ENCODE assay signal across 20 mouse cellular contexts in the genomic region with DNA sequence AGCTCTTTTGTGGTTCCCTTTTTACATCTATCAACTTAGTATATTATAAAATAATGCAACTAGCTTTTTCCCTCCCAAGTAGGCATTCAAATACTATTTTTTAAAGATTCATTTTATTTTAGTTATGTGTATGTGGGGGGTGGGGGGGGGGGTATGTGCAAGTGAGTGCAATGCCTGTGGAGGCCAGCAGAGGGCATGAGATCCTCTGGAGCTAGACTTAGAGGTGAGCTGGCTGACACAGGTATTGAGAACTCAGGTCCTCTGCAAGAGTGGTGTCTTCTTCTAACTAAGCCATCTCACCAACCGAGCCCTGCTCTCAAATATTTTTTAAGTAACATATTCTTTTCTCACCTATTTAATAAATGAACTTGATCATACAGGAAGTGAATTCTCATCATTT. TPM values are rescaled to one million over a fixed set of nuclear protein-coding genes. Genes with fewer than 3 reads are reported as not detected.
DNase-seq lines count a peak whose midpoint lies in the region; ATAC-seq and TF ChIP-seq lines count a peak whose summit lies in the region.
"Had no signal": no experiment of that assay in that cellular context is flagged by ENCODE, and none has a peak within 500 bp of the region (broad histone marks: within the 10 kb centered on the region; RNA-seq: fewer than 3 reads in every experiment).

No protein-coding gene starts in this region.

- H3K4me2 ChIP-seq in liver, postnatal 0 days (ENCODE audit: low read depth, low read length) = no peak overlapping the region
- H3K4me2 ChIP-seq in liver, embryonic 12.5 days = no peak overlapping the region
- H3K4me2 ChIP-seq in CH12.LX (ENCODE audit: insufficient read depth, low read depth, poor library complexity, severe bottlenecking) = no peak overlapping the region
- H3K4me2 ChIP-seq: hindbrain, embryonic 13.5 days; lung, embryonic 15.5 days had no signal

- peak; percentile 51 for TF ChIP-seq CTCF in heart, adult 2 months (IDR thresholded peaks at IDR 0.05)
- peak; percentile 25; the same call in 1 of the 2 replicates for TF ChIP-seq CTCF in liver, postnatal 0 days (IDR thresholded peaks at IDR 0.05; ENCODE audit: low read depth)
- TF ChIP-seq CTCF in CH12.LX (conservative IDR thresholded peaks at IDR 0.05 in 1 of 2, IDR thresholded peaks at IDR 0.05 in 1 of 2; ENCODE audit: low read depth in 2 of 2, low read length in 2 of 2) = peak in 1 of 2 experiments; percentile 36; a peak in 2 of 4 replicates
- peak; percentile 32; the same call in 1 of the 2 replicates for TF ChIP-seq CTCF in brain, embryonic 14.5 days (IDR thresholded peaks at IDR 0.05; ENCODE audit: borderline replicate concordance, extremely low read depth, insufficient read depth, insufficient read length)

- no peak for TF ChIP-seq EP300 in heart, adult 2 months (IDR thresholded peaks at IDR 0.05; ENCODE audit: insufficient read depth, low read depth, low read length)
- no peak for TF ChIP-seq EP300 in liver, postnatal 0 days (IDR thresholded peaks at IDR 0.05; ENCODE audit: low read depth)
- no peak for TF ChIP-seq EP300 in CH12.LX (IDR thresholded peaks at IDR 0.05; ENCODE audit: low read length)

- H3K9ac ChIP-seq in heart, adult 2 months (ENCODE audit: low read depth, low read length) = no peak overlapping the region
- H3K9ac ChIP-seq in liver, postnatal 0 days (replicated peaks) = no peak overlapping the region
- no peak overlapping the region for H3K9ac ChIP-seq in liver, embryonic 12.5 days
- H3K9ac ChIP-seq in CH12.LX (ENCODE audit: insufficient read depth, low read depth) = no peak overlapping the region
- H3K9ac ChIP-seq: hindbrain, embryonic 13.5 days; lung, embryonic 15.5 days had no signal

- no peak for TF ChIP-seq RAD21 in CH12.LX (IDR thresholded peaks at IDR 0.05; ENCODE audit: low read depth, low read length)

- H3K36me3 ChIP-seq in heart, adult 2 months (ENCODE audit: control insufficient read depth, insufficient read depth, low read length) = no peaks in the 10 kb centered on the region; the same call in 1 of the 2 replicates
- no peaks in the 10 kb centered on the region for H3K36me3 ChIP-seq in liver, postnatal 0 days (replicated peaks; ENCODE audit: insufficient read depth, low read length)
- no peaks in the 10 kb centered on the region for H3K36me3 ChIP-seq in liver, embryonic 12.5 days
- H3K36me3 ChIP-seq in CH12.LX (replicated peaks in 1 of 2; ENCODE audit: control insufficient read depth in 1 of 2, insufficient read depth in 1 of 2, low read length in 1 of 2) = no peaks in the 10 kb centered on the region
- H3K36me3 ChIP-seq: hindbrain, embryonic 13.5 days; lung, embryonic 15.5 days; midbrain, embryonic 10.5 days had no signal

- DNase-seq in heart, adult 2 months = no peak
- DNase-seq in heart, adult 9 months (ENCODE audit: low spot score in 2 of 2) = no peak
- no peak for DNase-seq in liver, postnatal 0 days
- DNase-seq in CH12.LX (ENCODE audit: extremely low read depth) = peak; percentile 9
- no peak for DNase-seq in brain, embryonic 14.5 days (ENCODE audit: low read depth)
- DNase-seq in adrenal gland, postnatal 10 days = no peak
- DNase-seq: kidney, adult 9 months; left cerebral cortex, postnatal 4 days had no signal

- peaks cover 6% of the 10 kb centered on the region; the same call in 1 of the 2 replicates for H3K4me1 ChIP-seq in heart, adult 2 months (ENCODE audit: control insufficient read depth, insufficient read depth, low read length)
- H3K4me1 ChIP-seq in liver, postnatal 0 days (ENCODE audit: insufficient read depth) = no peaks in the 10 kb centered on the region
- no peaks in the 10 kb centered on the region for H3K4me1 ChIP-seq in liver, embryonic 12.5 days
- H3K4me1 ChIP-seq in CH12.LX (ENCODE audit: control insufficient read depth in 1 of 2, insufficient read depth in 2 of 2) = no peaks in the 10 kb centered on the region
- H3K4me1 ChIP-seq: hindbrain, embryonic 13.5 days; lung, embryonic 15.5 days; midbrain, embryonic 10.5 days had no signal

- intact Hi-C loops in heart, adult 2 months (cut with DNase I) = no loop called here

- in situ Hi-C loops in CH12.LX (cut with MboI; ENCODE audit: low pct_ligation_motif_present, low pct_unique_long_range_greater_than_20kb, low sequenced_read_pairs) = no loop called here

- dilution Hi-C loops in CH12.LX (cut with MboI; ENCODE audit: extremely low pct_ligation_motif_present, extremely low pct_unique_long_range_greater_than_20kb, low sequenced_read_pairs) = no loop called here

- H3K27me3 ChIP-seq in heart, adult 2 months (ENCODE audit: control insufficient read depth, insufficient read depth, low read length) = no peaks in the 10 kb centered on the region
- no peaks in the 10 kb centered on the region for H3K27me3 ChIP-seq in liver, postnatal 0 days (ENCODE audit: insufficient read depth, low read length)
- H3K27me3 ChIP-seq in liver, embryonic 12.5 days (replicated peaks) = no peaks in the 10 kb centered on the region
- H3K27me3 ChIP-seq in CH12.LX (replicated peaks) = peaks cover 26% of the 10 kb centered on the region
- H3K27me3 ChIP-seq: hindbrain, embryonic 13.5 days; lung, embryonic 15.5 days had no signal

- no peak for ATAC-seq in liver, postnatal 0 days
- ATAC-seq in liver, embryonic 12.5 days = no peak
- no peak for ATAC-seq in frontal cortex, adult (ENCODE audit: low TSS enrichment)
- ATAC-seq: Patski had no signal

- H3K27ac ChIP-seq in heart, adult 2 months = no peak overlapping the region
- H3K27ac ChIP-seq in liver, postnatal 0 days (ENCODE audit: low read depth) = no peak overlapping the region
- no peak overlapping the region for H3K27ac ChIP-seq in liver, embryonic 12.5 days
- no peak overlapping the region for H3K27ac ChIP-seq in CH12.LX (ENCODE audit: insufficient read depth, low read depth)
- H3K27ac ChIP-seq: hindbrain, embryonic 13.5 days; lung, embryonic 15.5 days; midbrain, embryonic 10.5 days had no signal

- no peak for TF ChIP-seq POLR2A in heart, adult 2 months (IDR thresholded peaks at IDR 0.05; ENCODE audit: insufficient read depth, low read depth, low read length)
- no peak for TF ChIP-seq POLR2A in CH12.LX (IDR thresholded peaks at IDR 0.05; ENCODE audit: low read depth, low read length)
- no peak for TF ChIP-seq POLR2A in brain, embryonic 14.5 days (IDR thresholded peaks at IDR 0.05; ENCODE audit: borderline replicate concordance, extremely low read depth, insufficient read depth, insufficient read length, poor library complexity, severe bottlenecking)

- H3K9me3 ChIP-seq in liver, postnatal 0 days (ENCODE audit: low read length) = no peaks in the 10 kb centered on the region
- H3K9me3 ChIP-seq in liver, embryonic 12.5 days (replicated peaks) = no peaks in the 10 kb centered on the region
- peaks cover 2% of the 10 kb centered on the region for H3K9me3 ChIP-seq in CH12.LX (replicated peaks; ENCODE audit: low read length)
- H3K9me3 ChIP-seq: hindbrain, embryonic 13.5 days; lung, embryonic 15.5 days; midbrain, embryonic 10.5 days had no signal

- no peaks in the 10 kb centered on the region for H3K79me2 ChIP-seq in heart, adult 2 months (replicated peaks; ENCODE audit: control insufficient read depth, insufficient read depth, low read length)
- no peaks in the 10 kb centered on the region for H3K79me2 ChIP-seq in CH12.LX (replicated peaks; ENCODE audit: control insufficient read depth, extremely low read depth, insufficient read depth, poor library complexity, severe bottlenecking)

- H3K4me3 ChIP-seq in heart, adult 2 months = no peak overlapping the region
- no peak overlapping the region for H3K4me3 ChIP-seq in liver, postnatal 0 days (ENCODE audit: low read depth, low read length)
- H3K4me3 ChIP-seq in liver, embryonic 12.5 days = no peak overlapping the region
- no peak overlapping the region for H3K4me3 ChIP-seq in CH12.LX (replicated peaks in 1 of 3; ENCODE audit: low read depth in 2 of 3, low read length in 2 of 3, poor library complexity in 1 of 3)
- H3K4me3 ChIP-seq: erythroblast, embryonic 14.5 days; hindbrain, embryonic 13.5 days; lung, embryonic 15.5 days; midbrain, embryonic 10.5 days; myocyte had no signal

- 100% methylated on average over 1 of the region's 1 CpGs for WGBS in heart, adult 2 months
- 79% methylated on average over 1 of the region's 1 CpGs for WGBS in liver, postnatal 0 days (ENCODE audit: insufficient replicate concordance)
- WGBS in liver, embryonic 12.5 days (ENCODE audit: insufficient replicate concordance) = 73% methylated on average over 1 of the region's 1 CpGs

TF ChIP-seq in CH12.LX, 34 proteins besides CTCF, POLR2A, EP300 and RAD21 (continues in another document):
- TF ChIP-seq JUND (conservative IDR thresholded peaks at IDR 0.05; ENCODE audit: low read depth, low read length) (no peak), ZKSCAN1 (IDR thresholded peaks at IDR 0.05; ENCODE audit: borderline replicate concordance, low read depth, low read length) (no peak)

RNA-seq across cellular contexts. Expression of a gene that starts 7.6 kb away (rescaled TPM):
- 100 to 1,000 TPM; 178 to 217 TPM for total RNA-seq in heart, adult 2 months (2021)
- polyA plus RNA-seq in heart, adult 2 months (2012; rRNA removed) = 214 and 333 TPM in 2 replicates
- 0.95 TPM in 1 of 2 replicates, not detected in the other for polyA plus RNA-seq in liver, postnatal 0 days (2015; fragmentation: Nextera tagmentation; extraction: Ambion mirVana)
- polyA plus RNA-seq in liver, embryonic 12.5 days (2016; fragmentation: Nextera tagmentation; extraction: Ambion mirVana) = not detected in 2 replicates
- total RNA-seq in CH12.LX (2012; rRNA removed) (not detected in 2 replicates), CH12.LX (2014; rRNA removed) (not detected in 2 replicates)
- polyA plus RNA-seq in CH12.LX (2012; ENCODE audit: insufficient read length, low read depth) = not detected in 2 replicates
- polyA plus RNA-seq in brain, embryonic 14.5 days (2012; rRNA removed) = 0.10 TPM in 1 of 2 replicates, not detected in the other
- 10 to 100 TPM in 1 of 2 experiments, 1 to 10 TPM in 1; 5.2 to 23.7 TPM for total RNA-seq in adrenal gland, postnatal 10 days (2021)
- polyA plus RNA-seq: erythroblast, embryonic 14.5 days; hindbrain, embryonic 13.5 days; midbrain, embryonic 10.5 days; Patski had no signal

RNA-seq across cellular contexts. Expression of a gene that starts 31.1 kb away (rescaled TPM):
- total RNA-seq in heart, adult 2 months (2021) = not detected
- not detected in 2 replicates for polyA plus RNA-seq in heart, adult 2 months (2012; rRNA removed)
- not detected in 2 replicates for polyA plus RNA-seq in liver, postnatal 0 days (2015; fragmentation: Nextera tagmentation; extraction: Ambion mirVana)
- polyA plus RNA-seq in liver, embryonic 12.5 days (2016; fragmentation: Nextera tagmentation; extraction: Ambion mirVana) = not detected in 2 replicates
- not detected in 2 replicates for total RNA-seq in CH12.LX (2012; rRNA removed)
- total RNA-seq in CH12.LX (2014; rRNA removed) = not detected in 2 replicates
- not detected in 2 replicates for polyA plus RNA-seq in CH12.LX (2012; ENCODE audit: insufficient read length, low read depth)
- not detected in 2 replicates for polyA plus RNA-seq in brain, embryonic 14.5 days (2012; rRNA removed)
- total RNA-seq in adrenal gland, postnatal 10 days (2021) = not detected
- total RNA-seq: adrenal gland, adult 18-20 months; left cerebral cortex, postnatal 4 days had no signal
- polyA plus RNA-seq: C2C12; erythroblast, embryonic 14.5 days; gonadal fat pad, adult 2 months; heart, embryonic 16.5 days; hindbrain, embryonic 13.5 days; lung, embryonic 15.5 days; midbrain, embryonic 10.5 days; myocyte; Patski had no signal

RNA-seq across cellular contexts. Expression of a gene that starts 34.6 kb away (rescaled TPM):
- total RNA-seq in heart, adult 2 months (2021) = not detected
- polyA plus RNA-seq in heart, adult 2 months (2012; rRNA removed) = not detected in 2 replicates
- polyA plus RNA-seq in liver, postnatal 0 days (2015; fragmentation: Nextera tagmentation; extraction: Ambion mirVana) = 0.02 TPM in 1 of 2 replicates, not detected in the other
- polyA plus RNA-seq in liver, embryonic 12.5 days (2016; fragmentation: Nextera tagmentation; extraction: Ambion mirVana) = 0.17 and 0.18 TPM in 2 replicates
- total RNA-seq in CH12.LX (2012; rRNA removed) (0.04 TPM in 2 replicates), CH12.LX (2014; rRNA removed) (0.04 and 0.09 TPM in 2 replicates)
- polyA plus RNA-seq in CH12.LX (2012; ENCODE audit: insufficient read length, low read depth) = 0.07 TPM in 1 of 2 replicates, not detected in the other
- 0.04 and 0.05 TPM in 2 replicates for polyA plus RNA-seq in brain, embryonic 14.5 days (2012; rRNA removed)
- under 1 TPM in 1 of 2 experiments, not detected in 1; 0.06 TPM for total RNA-seq in adrenal gland, postnatal 10 days (2021)
- polyA plus RNA-seq: C2C12; erythroblast, embryonic 14.5 days; hindbrain, embryonic 13.5 days; midbrain, embryonic 10.5 days; myocyte; Patski had no signal

Comparison
In these comparisons a context has a peak if more than half of its experiments do, and no peak if none do; other contexts are left out.
1. RNA of a gene that starts 7.6 kb away (polyA plus RNA-seq): 214 to 333 TPM in heart, adult 2 months; 0.10 TPM in brain, embryonic 14.5 days, 0.95 TPM in liver, postnatal 0 days, not detected in liver, embryonic 12.5 days and not detected in CH12.LX; every median in the first group is over 100 times any median in the second.